Mouse (Mus musculus): ENCODE data around the gene S100a14.

Gene S100a14

DNA sequence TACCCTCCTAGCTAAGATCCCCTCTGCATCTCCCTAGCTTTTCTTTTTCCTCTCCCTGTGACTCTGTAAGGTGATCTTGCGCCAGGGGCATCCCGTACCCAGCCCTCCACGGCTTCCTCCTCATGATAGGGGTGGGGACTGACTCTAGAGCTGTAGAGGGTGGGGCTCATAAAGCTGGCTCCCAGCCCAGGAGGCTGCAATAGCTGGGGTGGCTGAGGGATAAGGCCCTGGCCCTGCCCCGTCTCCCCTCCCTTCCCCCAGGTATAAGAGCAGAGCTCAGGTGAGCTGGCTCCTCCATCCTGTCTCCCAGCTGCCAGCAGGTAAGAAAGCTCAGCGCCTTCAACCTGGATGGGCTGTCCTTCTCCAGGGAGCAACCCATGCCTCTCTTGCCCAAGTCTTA lies at the start of gene S100a14:
Gene S100a14, plus strand, starts transcription at position 277 of the 400 bp plus-strand sequence.
- DNase-seq: no peak

GRCm38 (mm10) chr3:90486998-90487397 lies 39.7 kb upstream of the S100a14 start:
- no peak for DNase-seq

DNA sequence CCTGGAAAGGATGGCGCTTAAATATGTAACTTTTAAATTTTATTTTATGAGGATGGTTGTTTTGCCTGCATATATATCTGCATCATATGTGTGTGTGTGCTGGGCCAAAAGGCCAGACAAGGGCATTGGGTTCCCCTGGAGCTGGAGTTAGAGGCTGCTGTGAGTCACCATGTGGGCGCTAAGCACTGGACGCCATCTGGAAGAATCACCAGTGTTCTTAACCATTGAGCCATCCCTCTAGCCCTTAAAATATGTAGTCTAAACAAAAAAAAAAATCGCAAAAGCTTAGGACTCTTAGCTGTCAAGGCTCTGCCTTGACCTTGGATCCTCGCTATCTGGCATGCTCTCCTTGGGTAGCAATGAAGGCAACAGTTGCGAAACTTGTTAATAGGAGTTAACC lies 38.1 kb upstream of the S100a14 start:
- no peak for DNase-seq

DNA sequence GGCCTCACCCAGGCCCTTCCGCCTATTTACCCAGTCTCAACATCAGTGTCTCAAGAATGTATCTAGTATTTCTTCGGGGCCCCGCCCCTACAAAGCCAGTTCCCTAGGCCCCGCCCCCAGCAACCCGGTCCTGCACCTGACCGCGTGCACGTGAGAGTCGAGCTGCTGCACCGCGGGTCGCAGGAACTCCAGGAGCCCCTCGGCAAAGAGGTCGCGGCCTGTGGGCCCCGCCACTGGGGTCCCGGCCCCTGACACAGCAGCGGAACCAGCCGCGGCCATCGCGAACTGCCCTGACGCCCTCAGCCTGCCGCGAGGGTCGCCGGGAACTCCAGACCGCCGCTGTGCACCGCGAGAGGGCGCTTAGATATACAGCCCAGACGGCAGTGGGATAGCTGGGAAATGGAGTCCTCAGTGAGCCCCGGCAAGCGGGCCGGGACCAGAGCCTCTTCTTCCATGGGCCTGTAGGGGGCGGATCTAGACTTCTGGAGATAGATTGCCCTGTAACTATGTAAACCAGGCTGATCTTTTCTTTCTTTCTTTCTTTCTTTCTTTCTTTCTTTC lies 35.9 kb upstream of the S100a14 start, which contains the start of gene Snapin:
Gene Snapin, minus strand, starts transcription at position 338 of the 561 bp plus-strand sequence.
- DNase-seq: peak; percentile 98

- DNase-seq: peak in 1 of 2 experiments; percentile 51
Observed at GRCm38 (mm10) chr3:90491350-90491749, 35.3 kb upstream of the S100a14 start.

GRCm38 (mm10) chr3:90493831-90494540 lies 32.7 kb upstream of the S100a14 start:
- no peak for DNase-seq

DNA sequence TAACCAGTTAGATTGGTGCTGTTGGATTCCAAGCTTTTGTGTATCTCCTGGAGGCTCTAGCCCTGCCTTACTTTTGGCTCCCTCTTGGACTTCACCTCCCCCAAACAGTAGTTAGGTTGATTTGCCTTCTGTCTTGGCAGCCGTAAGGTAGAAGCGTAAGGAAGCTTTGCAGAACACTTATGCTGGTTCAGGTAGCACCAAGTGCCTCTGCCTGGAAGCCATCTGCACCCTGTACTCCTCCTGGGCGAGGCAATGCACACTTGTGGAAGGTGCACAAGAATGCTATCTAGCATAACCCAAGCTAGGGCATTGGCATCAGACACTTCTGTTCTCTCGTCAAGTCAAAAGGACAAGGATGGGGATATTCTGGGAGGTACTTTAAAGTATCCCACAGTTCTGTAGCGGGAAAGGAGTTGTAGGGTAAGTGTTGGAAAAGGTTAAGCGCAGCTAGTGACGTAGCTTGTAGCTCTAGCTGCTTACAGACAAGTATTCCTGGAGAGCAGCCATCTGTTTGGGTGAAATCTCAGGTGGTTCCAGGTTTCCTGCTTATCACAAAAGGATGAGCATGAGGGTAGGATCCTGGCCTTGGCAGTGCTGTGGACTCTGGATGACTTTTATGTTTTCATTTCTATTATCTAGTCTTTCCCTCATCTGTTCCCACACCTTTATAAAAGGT lies 30.7 kb upstream of the S100a14 start:
- no peak for DNase-seq

DNA sequence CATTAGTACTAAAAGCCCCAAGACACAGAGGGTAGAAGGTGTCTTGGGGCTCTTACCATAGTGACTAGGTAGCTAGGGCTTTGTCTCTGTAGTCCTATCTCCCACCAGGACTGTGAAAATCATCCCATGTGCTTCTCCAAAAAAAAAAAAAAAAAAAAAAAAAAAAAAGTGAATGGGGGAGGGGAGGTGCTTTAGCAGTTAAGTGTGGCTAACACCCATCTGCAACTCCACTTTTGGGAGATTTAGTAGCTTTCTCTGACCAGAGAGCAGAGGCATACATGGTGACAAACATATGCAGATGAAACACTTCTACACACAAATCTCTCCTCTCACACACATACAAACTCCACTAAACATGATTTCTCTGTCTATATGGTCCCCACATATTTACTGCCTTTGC lies 29.1 kb upstream of the S100a14 start:
- no peak for DNase-seq

- no peak for DNase-seq
Observed at GRCm38 (mm10) chr3:90503444-90503843, 23.2 kb upstream of the S100a14 start.

GRCm38 (mm10) chr3:90505216-90505615 lies 21.4 kb upstream of the S100a14 start:
- no peak for DNase-seq

DNA sequence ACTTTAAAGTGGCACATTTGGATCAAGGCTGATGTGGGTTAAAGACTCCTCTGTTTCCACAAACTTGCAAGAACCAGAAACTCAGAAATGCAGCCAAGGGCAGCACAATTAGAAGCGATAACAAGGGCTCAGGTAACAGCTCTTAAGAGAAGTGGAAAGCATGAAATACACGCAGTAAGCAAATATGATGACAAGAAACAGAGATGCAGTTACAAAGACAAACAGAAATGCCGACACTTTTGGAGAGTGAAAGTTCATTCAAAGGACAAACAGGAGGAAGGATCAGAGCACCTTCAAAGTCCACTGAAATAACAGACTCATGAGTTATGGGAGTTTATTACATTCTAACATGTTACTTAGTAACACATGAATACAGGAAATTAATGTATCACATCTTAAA lies 20.3 kb upstream of the S100a14 start:
- DNase-seq: no peak

GRCm38 (mm10) chr3:90508287-90508949 lies 18.2 kb upstream of the S100a14 start:
- no peak for DNase-seq

DNA sequence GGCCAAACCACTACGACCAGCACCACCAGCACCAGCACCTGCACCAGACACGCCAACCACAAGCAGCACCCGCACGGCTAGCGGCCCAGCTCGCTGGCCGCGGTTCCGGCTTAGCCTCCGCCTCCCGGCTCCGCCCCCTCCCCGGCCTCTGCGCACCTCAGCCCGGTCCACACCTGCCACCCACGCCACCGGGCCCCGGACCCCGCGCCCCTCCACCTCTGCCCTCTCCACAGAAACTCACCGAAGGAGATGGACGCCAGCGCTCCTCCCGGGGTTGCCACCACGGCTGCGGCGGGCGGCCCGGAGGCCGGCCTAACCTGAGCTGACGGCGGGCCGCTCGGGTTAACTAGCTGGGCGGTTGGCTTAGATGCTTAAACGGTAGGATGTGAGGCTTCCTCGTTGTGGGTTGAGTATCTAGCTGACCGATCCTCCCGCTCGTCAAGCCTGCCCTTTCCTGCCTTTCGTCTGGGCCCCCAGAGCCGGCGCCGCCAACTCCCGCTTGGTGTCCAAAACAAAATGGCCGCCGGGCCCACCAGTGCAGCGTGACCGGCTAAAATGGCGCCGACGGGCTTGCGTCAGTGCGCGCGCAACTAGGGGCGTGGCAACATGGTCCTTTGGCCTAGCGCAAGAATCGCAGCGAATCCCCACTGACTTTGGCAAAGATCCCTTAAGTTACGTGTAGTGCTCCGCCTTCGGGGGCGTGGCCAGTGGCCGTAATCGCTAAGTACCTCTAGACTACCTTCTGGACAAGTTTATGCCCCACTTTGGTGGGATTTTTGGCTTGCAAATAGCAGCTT lies 17.5 kb upstream of the S100a14 start, which contains the start of gene Chtop:
Gene Chtop, minus strand, starts transcription at position 549 of the 797 bp plus-strand sequence.
- peak; percentile 100 for DNase-seq

DNA sequence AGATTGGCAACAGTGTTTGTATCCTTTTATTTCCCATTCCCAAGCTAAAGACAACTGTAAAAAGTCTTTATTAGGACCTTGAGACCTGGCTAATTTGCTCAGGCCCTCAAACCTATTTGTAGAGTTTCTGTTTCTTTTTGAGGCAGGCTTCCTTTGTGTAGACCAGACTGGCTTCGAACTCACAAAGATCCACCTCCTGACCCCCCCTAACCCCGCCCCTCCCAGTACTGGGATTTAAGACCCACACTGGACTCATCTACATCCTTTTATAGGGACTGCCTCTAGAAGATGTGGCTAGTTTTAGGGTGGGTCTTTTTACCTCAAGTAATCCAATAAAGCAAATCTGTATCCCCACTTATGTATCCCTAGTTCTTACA lies 16.9 kb upstream of the S100a14 start:
- peak in 1 of 2 experiments; percentile 39 for DNase-seq

DNA sequence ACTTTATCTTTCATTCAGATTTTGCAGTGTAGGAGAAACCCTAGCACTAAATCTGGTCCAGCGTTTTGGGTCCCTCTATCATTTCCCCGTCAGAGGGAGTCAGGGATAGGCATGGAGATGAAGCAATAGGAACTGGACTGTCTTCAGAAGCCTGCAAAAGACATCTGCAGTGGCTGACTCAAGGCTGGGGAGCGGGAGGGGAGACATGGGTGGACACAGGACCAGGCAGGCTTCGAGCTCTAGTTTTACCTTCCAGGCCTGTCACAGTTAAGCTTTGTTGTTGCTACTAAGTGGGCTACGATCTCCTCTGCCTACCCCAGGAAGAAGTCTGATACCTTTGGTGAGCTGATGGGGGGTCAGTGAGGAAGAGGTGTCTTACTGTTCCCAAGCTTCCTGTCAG lies 14.4 kb upstream of the S100a14 start:
- DNase-seq: no peak

DNA sequence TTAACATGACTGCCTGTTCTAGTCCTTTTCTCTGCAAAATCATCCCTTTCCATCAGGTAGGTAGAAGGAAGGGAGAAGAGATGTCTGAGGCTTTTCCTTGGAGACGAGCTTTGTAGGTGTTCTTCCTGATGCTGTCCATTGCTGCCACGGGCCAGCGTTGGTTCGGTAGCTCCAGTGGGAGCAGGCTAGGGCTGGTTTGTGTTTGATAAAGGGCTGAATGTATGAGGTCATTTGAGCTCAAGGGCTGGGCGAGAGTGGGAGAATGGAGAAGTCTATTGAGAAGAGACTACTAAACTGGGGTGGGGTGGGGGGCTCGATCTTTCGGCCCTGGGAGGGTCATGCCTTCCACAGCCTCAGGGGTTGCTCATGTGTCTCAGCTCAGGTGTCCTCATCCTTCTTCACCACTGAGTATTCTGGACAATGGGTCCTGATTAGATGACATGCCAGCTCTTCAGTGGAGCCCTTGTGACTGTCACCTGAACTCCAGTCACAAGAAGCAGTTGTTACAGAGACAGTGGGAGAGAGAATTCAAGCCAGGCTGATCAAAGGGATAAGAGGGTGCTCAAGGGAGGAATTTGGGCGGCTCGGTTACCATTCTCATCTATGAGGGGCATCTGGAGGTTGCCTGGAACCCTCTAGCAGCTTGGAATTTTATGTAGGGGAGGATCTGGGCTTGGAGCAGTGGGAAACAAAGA lies 13.6 kb upstream of the S100a14 start:
- no peak for DNase-seq

GRCm38 (mm10) chr3:90513796-90514590 lies 12.7 kb upstream of the S100a14 start, which contains the start of the genes S100a1 and S100a13:
Gene S100a1 (minus strand): TSS chr3:90514392.
Gene S100a13 (plus strand): TSS chr3:90514435.
- peak; percentile 70 to 81 for DNase-seq

DNA sequence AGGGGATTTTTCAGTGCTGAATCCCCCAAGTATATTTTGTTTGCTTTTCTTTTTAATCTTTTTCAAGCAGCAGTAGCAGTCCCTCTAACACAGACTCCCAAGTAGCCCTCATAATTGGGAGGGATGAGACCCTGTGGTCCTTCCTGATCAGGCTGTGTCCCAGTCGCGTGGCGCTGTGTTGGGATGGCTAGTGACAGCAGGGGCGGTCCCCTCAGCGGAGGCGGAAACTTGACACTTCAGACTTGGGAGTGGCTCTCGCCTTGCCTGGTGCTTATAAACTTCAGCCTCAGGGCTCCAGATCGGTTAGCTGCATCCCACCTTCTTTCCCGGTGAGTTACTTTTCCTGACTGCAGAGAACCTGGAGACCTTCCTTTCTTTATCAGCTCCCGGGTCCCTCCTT lies 12.0 kb upstream of the S100a14 start:
- DNase-seq: peak; percentile 79 to 86

DNA sequence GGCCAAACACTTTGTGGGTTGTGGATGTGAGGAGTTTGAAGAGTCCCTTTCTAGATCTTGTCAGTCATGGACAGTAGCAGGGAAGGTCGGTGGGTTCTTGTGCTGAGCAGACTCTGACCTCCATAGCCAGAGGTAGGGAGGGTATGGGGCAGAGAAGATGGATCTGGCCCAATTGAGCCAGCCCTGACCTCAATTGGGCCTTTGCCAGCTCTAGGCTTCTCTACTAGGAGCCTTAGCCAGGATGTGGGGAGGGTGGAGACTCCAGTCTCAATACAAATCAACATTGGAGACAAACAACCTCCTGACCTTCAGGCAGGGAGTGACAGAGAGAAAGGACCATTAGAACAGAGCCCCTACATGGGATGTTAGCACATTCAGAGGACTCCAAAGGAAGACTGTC lies 11.4 kb upstream of the S100a14 start:
- peak; percentile 48 to 61 for DNase-seq

- no peak for DNase-seq
Observed at GRCm38 (mm10) chr3:90515789-90516188, 10.9 kb upstream of the S100a14 start.

- no peak for DNase-seq
Observed at GRCm38 (mm10) chr3:90517711-90518110, 8.9 kb upstream of the S100a14 start.

All from kidney, postnatal 4 days (tissue).